Mouse (Mus musculus) heart, adult 2 months (tissue): Measurements from ENCODE around the gene Cerk. TPM values are rescaled to one million over a fixed set of nuclear protein-coding genes. Genes with fewer than 3 reads are reported as not detected.
A peak's percentile ranks its signal among the peaks of the same experiment; 100 is the strongest.
"Not testable (repeated sequence)": the region's sequence is repeated elsewhere in the genome, so short reads cannot be mapped to it uniquely, and the experiment has no call there.

ENCODE experiments used
- DNase-seq, 2 experiments: peaks; one replicate each; pipeline ENCODE4 v3.0.0; 2021
- H3K27ac ChIP-seq: fragments of 200-600 bp; 2 replicates; pipeline ENCODE4 v1.8.1; 2022
- H3K27me3 ChIP-seq: fragments of 200-500 bp; 2 replicates; pipeline ENCODE4 v1.6.1; 2012; ENCODE audit warnings: mild to moderate bottlenecking, low read length, inconsistent platforms, mixed read lengths; ENCODE audit not compliant: control insufficient read depth, insufficient read depth
- H3K36me3 ChIP-seq: fragments of 200-500 bp; 2 replicates; pipeline ENCODE4 v1.6.1; 2012; ENCODE audit warnings: low read length, inconsistent platforms; ENCODE audit not compliant: control insufficient read depth, insufficient read depth
- H3K4me1 ChIP-seq: fragments of 200-500 bp; 2 replicates; pipeline ENCODE4 v1.6.1; 2011; ENCODE audit warnings: low read length; ENCODE audit not compliant: control insufficient read depth, insufficient read depth
- H3K4me3 ChIP-seq: fragments of 200-600 bp; 2 replicates; pipeline ENCODE4 v1.8.1; 2022
- H3K79me2 ChIP-seq: fragments of 200-500 bp; replicated peaks from 2 replicates; pipeline ENCODE4 v1.6.1; 2012; ENCODE audit warnings: mild to moderate bottlenecking, inconsistent platforms, low read length, moderate library complexity, mixed read lengths; ENCODE audit not compliant: control insufficient read depth, insufficient read depth
- H3K9ac ChIP-seq: fragments of 200-500 bp; 2 replicates; pipeline ENCODE4 v1.6.1; 2012; ENCODE audit warnings: low read depth, mild to moderate bottlenecking, control low read depth, inconsistent platforms, low read length, mixed read lengths
- CTCF ChIP-seq: fragments of 200-600 bp; IDR thresholded peaks from 2 replicates; pipeline ENCODE4 v1.8.1; 2022; ENCODE audit warnings: antibody characterized with exemption, mild to moderate bottlenecking, moderate library complexity
- EP300 ChIP-seq: fragments of 200-500 bp; IDR thresholded peaks from 2 replicates; pipeline ENCODE4 v1.6.1; 2011; ENCODE audit warnings: low read depth, low read length, control low read depth; ENCODE audit not compliant: insufficient read depth
- POLR2A ChIP-seq: fragments of 200-500 bp; IDR thresholded peaks from 2 replicates; pipeline ENCODE4 v1.6.1; 2011; ENCODE audit warnings: mild to moderate bottlenecking, low read depth, low read length, control low read depth; ENCODE audit not compliant: insufficient read depth
- WGBS: fragments of 180-500 bp; shearing (Covaris S2); methylation state at CpG from one replicate; pipeline ENCODE4 v1.1.7; 2018; 5-methylcytosine and 5-hydroxymethylcytosine counted together
- intact Hi-C: fragments of 180-260 bp; cut with DNase I; formaldehyde crosslinking; loops from one replicate; pipeline ENCODE4 v1.15.1; 2025
- polyA plus RNA-seq: library from polyadenylated mRNA; depleted of rRNA; stranded (reverse); fragments of >200 nt; gene quantifications from 2 replicates; pipeline ENCODE4 v1.2.3, GENCODE M21; 2012
- total RNA-seq, 2 experiments: library from RNA; stranded (reverse); gene quantifications; 2 replicates each; pipeline ENCODE4 v1.2.3; 2021

The Cerk gene
- total and polyA plus RNA-seq, 3 experiments, result 26.0 to 33.5 (median 30.4) TPM

- peak within 1 kb of the TSS; percentile 96 for H3K27ac ChIP-seq
- peaks cover 15% of the 10 kb centered on the region for H3K4me1 ChIP-seq
- peak; percentile 96 for TF ChIP-seq POLR2A
- TF ChIP-seq CTCF, result no peak
- TF ChIP-seq EP300, result peak; percentile 66; the same call in 1 of the 2 replicates
- intact Hi-C loops, result loop anchor here (2.0 to 10.0 kb wide), 2 partner anchors 15 to 159 kb away; partner anchors contain the start of gene Gramd4
- peak within 1 kb of the TSS; percentile 88 for H3K9ac ChIP-seq
- WGBS, result under 1% methylated on average over 64 of the region's 64 CpGs
- peaks cover 5% of the 10 kb centered on the region; the same call in 1 of the 2 replicates for H3K79me2 ChIP-seq
- H3K4me3 ChIP-seq, result peak within 1 kb of the TSS; percentile 80
- DNase-seq, result peak; percentile 93 to 95
- peaks cover 6% of the 10 kb centered on the region; the same call in 1 of the 2 replicates for H3K36me3 ChIP-seq
- H3K27me3 ChIP-seq, result no peaks in the 10 kb centered on the region
Measured at GRCm38 (mm10) chr15:86213753-86214548, 28.0 kb upstream of the Cerk start, which contains the start of gene Tbc1d22a. Tbc1d22a (plus strand) TSS chr15:86214459.

- not testable (repeated sequence) for H3K4me3 ChIP-seq, DNase-seq, H3K9ac ChIP-seq, H3K27me3 ChIP-seq, H3K79me2 ChIP-seq, H3K27ac ChIP-seq, H3K4me1 ChIP-seq, H3K36me3 ChIP-seq
- intact Hi-C loops, result loop anchor here (10.0 kb wide), 1 partner anchor 157 kb away; the partner anchor contains the start of gene Gramd4
- 70% methylated on average over 5 of the region's 5 CpGs for WGBS
Measured at GRCm38 (mm10) chr15:86212193-86212592, 26.3 kb upstream of the Cerk start.

- intact Hi-C loops, result loop anchor here (1.0 to 2.0 kb wide), 2 partner anchors 14 to 18 kb away; no protein-coding TSS in a partner anchor
- no peaks in the 10 kb centered on the region for H3K27me3 ChIP-seq
- 39% methylated on average over 4 of the region's 4 CpGs for WGBS
Measured at GRCm38 (mm10) chr15:86206385-86206784, 20.4 kb upstream of the Cerk start.

GRCm38 (mm10) chr15:86205300-86205699 lies 19.4 kb upstream of the Cerk start:
- H3K27ac ChIP-seq, result peak overlapping the region; percentile 82
- intact Hi-C loops, result loop anchor here (2.0 kb wide), 1 partner anchor 44 kb away; no protein-coding TSS in a partner anchor
- H3K36me3 ChIP-seq, result no peaks in the 10 kb centered on the region
- H3K4me3 ChIP-seq, result no peak overlapping the region
- H3K9ac ChIP-seq, result no peak overlapping the region
- DNase-seq, result peak; percentile 65 to 79
- H3K4me1 ChIP-seq, result peaks cover 21% of the 10 kb centered on the region
- 0 out of 2 replicates have a peak, but pooled peaks have one; percentile 46 for TF ChIP-seq EP300
- TF ChIP-seq CTCF, result peak; percentile 89
- TF ChIP-seq POLR2A, result no peak
- WGBS, result 58% methylated on average over 2 of the region's 2 CpGs
- H3K27me3 ChIP-seq, result no peaks in the 10 kb centered on the region
- H3K79me2 ChIP-seq, result no peaks in the 10 kb centered on the region

More at GRCm38 (mm10) chr15:86206385-86206784, 20.4 kb upstream of the Cerk start:
- Histone ChIP-seq H3K36me3 (no peaks in the 10 kb centered on the region), H3K4me1 (peaks cover 16% of the 10 kb centered on the region), H3K4me3 (no peak overlapping the region), H3K27ac (peak overlapping the region; percentile 82), H3K79me2 (no peaks in the 10 kb centered on the region), H3K9ac (no peak overlapping the region)
- DNase-seq, result peak in 1 of 2 experiments; percentile 49
- TF ChIP-seq EP300, result peak; percentile 75; the same call in 1 of the 2 replicates
- TF ChIP-seq CTCF, result peak; percentile 48
- peak; percentile 34; the same call in 1 of the 2 replicates for TF ChIP-seq POLR2A

GRCm38 (mm10) chr15:86203942-86204561 lies 18.1 kb upstream of the Cerk start:
- intact Hi-C loops, result loop anchor here (2.0 to 5.0 kb wide), 2 partner anchors 43 to 67 kb away; no protein-coding TSS in a partner anchor
- Histone ChIP-seq H3K9ac (no peak overlapping the region), H3K4me1 (peaks cover 21% of the 10 kb centered on the region), H3K27me3 (no peaks in the 10 kb centered on the region), H3K27ac (peak overlapping the region; percentile 29), H3K79me2 (no peaks in the 10 kb centered on the region), H3K36me3 (no peaks in the 10 kb centered on the region), H3K4me3 (no peak overlapping the region)
- peak; percentile 53 to 71 for DNase-seq
- TF ChIP-seq CTCF (no peak), POLR2A (no peak), EP300 (no peak)
- WGBS, result 36% methylated on average over 7 of the region's 7 CpGs
